Mouse (Mus musculus) lung, adult 2 months (tissue): ENCODE data around the gene Mrpl53.

Experiments used
- CTCF ChIP-seq: fragments of 200-500 bp; IDR thresholded peaks from 2 replicates; pipeline ENCODE4 v1.5.1; 2011; ENCODE audit warnings: mild to moderate bottlenecking, low read length, control low read depth; ENCODE audit not compliant: insufficient read depth
- POLR2A ChIP-seq: fragments of 200-500 bp; IDR thresholded peaks from 2 replicates; pipeline ENCODE4 v1.6.1; 2011; ENCODE audit warnings: low read depth, mild to moderate bottlenecking, control low read depth, low read length, borderline replicate concordance; ENCODE audit errors: extremely low read depth

DNA sequence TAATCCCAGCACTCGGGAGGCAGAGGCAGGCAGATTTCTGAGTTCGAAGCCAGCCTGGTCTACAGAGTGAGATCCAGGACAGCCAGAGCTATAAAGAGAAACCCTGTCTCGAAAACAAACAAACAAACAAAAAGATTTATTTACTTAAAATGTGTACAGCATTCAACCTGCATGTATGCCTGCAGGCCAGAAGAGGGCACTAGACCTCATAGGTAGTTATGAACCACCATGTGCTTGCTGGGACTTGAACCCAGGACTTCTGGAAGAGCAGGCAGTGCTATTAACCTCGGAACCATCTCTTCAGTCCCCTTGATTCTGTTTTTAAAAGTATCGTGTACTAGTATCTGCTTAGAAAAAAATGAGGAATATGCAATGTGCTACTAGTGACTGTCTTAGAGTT is 18.6 kb downstream of the Mrpl53 start:
- TF ChIP-seq CTCF, result no peak
- no peak for TF ChIP-seq POLR2A
